Mouse (Mus musculus): Measurements from ENCODE around the gene Ccdc12.

DNA sequence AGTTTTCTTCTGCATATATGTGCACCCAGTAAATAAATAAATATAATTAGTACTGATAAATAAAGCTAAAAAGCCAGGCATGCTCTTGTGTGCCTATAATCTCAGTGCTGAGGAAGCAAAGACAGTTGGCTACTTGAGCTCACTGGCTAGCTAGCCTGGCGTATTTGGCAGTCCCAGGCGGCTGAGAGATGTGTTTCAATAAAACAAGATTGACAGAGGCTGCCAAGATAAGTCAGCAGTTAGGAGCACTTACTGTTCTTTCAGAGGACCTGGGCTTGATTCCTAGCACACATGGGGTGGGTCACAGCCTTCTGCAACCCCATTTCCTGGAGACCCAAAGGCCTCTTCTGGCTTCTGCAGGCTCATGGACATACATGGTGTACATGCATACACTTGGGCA, 31.5 kb downstream of the Ccdc12 start:
- TF ChIP-seq CTCF (IDR thresholded peaks at IDR 0.05) (no peak), EP300 (IDR thresholded peaks at IDR 0.05) (no peak)

Data from lung, postnatal 0 days (tissue).